Mouse (Mus musculus): Measurements from ENCODE around the gene Trim12c.

DNA sequence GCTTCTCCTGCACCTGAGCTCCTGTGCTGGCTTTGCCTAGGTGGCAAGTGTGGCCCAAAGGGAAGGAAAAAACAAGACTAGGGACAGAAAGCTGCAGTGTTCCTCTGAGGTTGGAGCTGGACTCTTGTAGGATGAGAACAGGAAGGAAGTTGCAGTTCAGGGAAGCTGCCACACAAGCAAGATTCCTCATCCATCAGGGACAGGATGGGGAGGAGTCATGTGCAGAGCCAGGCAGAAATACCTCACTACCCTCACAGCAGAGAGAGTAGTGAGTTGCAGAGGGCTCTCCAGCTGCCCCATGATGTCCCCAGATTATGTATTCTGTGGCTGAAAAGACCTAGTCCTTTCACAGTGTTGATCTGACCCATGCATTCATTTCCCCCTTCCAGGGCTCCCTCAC lies 48.0 kb upstream of the Trim12c start:
- TF ChIP-seq GATA1 (IDR thresholded peaks at IDR 0.05; ENCODE audit: borderline replicate concordance, low read length) (no peak), FLI1 (IDR thresholded peaks at IDR 0.05; ENCODE audit: low read length) (no peak)

Measured in megakaryocyte, embryonic 14.5 days (primary cell).